Mouse (Mus musculus): Measurements from ENCODE around the gene Ap1s1.

GRCm38 (mm10) chr5:137095135-137095534 is 49.2 kb upstream of the Ap1s1 start:
- TF ChIP-seq CTCF (IDR thresholded peaks at IDR 0.05; ENCODE audit: insufficient read depth, low read length) (no peak), POLR2A (IDR thresholded peaks at IDR 0.05; ENCODE audit: borderline replicate concordance, extremely low read depth, low read depth, low read length) (no peak)

Measured in lung, adult 2 months (tissue).